Mouse (Mus musculus) heart, postnatal 0 days (tissue): ENCODE results near the gene Sp6.

ENCODE experiments used
- CTCF ChIP-seq: IDR thresholded peaks from 2 replicates; pipeline ENCODE4 v1.5.1; 2016; ENCODE audit warnings: antibody characterized with exemption, control low read depth, low read depth
- EP300 ChIP-seq: IDR thresholded peaks from 2 replicates; pipeline ENCODE4 v1.6.1; 2016; ENCODE audit warnings: antibody characterized with exemption, low read depth

DNA sequence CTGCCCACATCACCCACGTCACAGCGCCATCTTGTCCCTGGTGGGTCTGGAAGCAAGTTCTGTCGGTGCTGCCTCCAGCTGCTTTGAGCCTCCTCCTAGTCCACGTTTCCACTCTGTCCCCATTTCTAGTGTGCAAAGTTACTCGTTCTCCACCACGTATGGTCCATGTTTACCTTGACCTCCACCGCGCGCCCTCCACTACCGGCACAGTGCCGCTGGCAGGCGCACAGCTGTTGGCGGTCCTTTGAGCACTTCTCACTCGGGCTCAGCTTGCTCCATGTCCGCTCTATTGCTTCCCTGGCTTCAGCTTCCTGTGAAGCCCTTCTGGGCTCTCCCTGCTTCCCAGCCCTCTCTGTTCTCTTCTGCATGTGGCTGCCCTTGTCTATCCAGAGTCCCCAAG lies 31.7 kb upstream of the Sp6 start:
- TF ChIP-seq CTCF (no peak), EP300 (no peak)
